Mouse (Mus musculus) R1 (cell line): ENCODE data around the gene Zfp13.
"Not testable (repeated sequence)": the region's sequence is repeated elsewhere in the genome, so short reads cannot be mapped to it uniquely, and the experiment has no call there.

Experiments
- DNase-seq: peaks from one replicate; pipeline ENCODE4 v3.0.0-alpha.2; 2018; ENCODE audit warnings: low read depth, low spot score

The Zfp13 gene

GRCm38 (mm10) chr17:23598582-23599552 is at the start of gene Zfp13:
TSS of gene Zfp13 (minus strand) at chr17:23599487.
- peak; percentile 100 for DNase-seq

GRCm38 (mm10) chr17:23645894-23646293 is 46.6 kb upstream of the Zfp13 start:
- DNase-seq: peak; percentile 73

GRCm38 (mm10) chr17:23644613-23645495 is 45.6 kb upstream of the Zfp13 start, which contains the start of gene Mmp25:
TSS of gene Mmp25 (minus strand) at chr17:23645277.
- DNase-seq: peak; percentile 41

- no peak for DNase-seq
Measured at GRCm38 (mm10) chr17:23631241-23631640, 32.0 kb upstream of the Zfp13 start.

GRCm38 (mm10) chr17:23630195-23631020 is 31.1 kb upstream of the Zfp13 start:
- peak; percentile 86 for DNase-seq

- DNase-seq: peak; percentile 75
Measured at GRCm38 (mm10) chr17:23627813-23628212, 28.5 kb upstream of the Zfp13 start.

GRCm38 (mm10) chr17:23620351-23620750 is 21.1 kb upstream of the Zfp13 start:
- DNase-seq: no peak

- DNase-seq: no peak
Measured at GRCm38 (mm10) chr17:23617087-23617486, 17.8 kb upstream of the Zfp13 start.

GRCm38 (mm10) chr17:23610361-23610800 is 11.1 kb upstream of the Zfp13 start:
- DNase-seq: peak; percentile 91

- DNase-seq: peak; percentile 70
Measured at GRCm38 (mm10) chr17:23609612-23610011, 10.3 kb upstream of the Zfp13 start.

GRCm38 (mm10) chr17:23605220-23605619 is 5.9 kb upstream of the Zfp13 start:
- peak; percentile 76 for DNase-seq

- DNase-seq: peak; percentile 80
Measured at GRCm38 (mm10) chr17:23604394-23604793, 5.1 kb upstream of the Zfp13 start.

- peak; percentile 94 for DNase-seq
Measured at GRCm38 (mm10) chr17:23603542-23603941, 4.3 kb upstream of the Zfp13 start.

- peak; percentile 86 for DNase-seq
Measured at GRCm38 (mm10) chr17:23603077-23603476, 3.8 kb upstream of the Zfp13 start.

GRCm38 (mm10) chr17:23601836-23602585 is 2.7 kb upstream of the Zfp13 start:
- peak; percentile 80 for DNase-seq

GRCm38 (mm10) chr17:23600641-23601622 is 1.6 kb upstream of the Zfp13 start, which contains the start of gene Zscan10:
TSS of gene Zscan10 (plus strand) at chr17:23600856.
- DNase-seq: peak; percentile 99

GRCm38 (mm10) chr17:23599605-23600063 is 347 bp upstream of the Zfp13 start:
- peak; percentile 87 for DNase-seq

- not testable (repeated sequence) for DNase-seq
Measured at GRCm38 (mm10) chr17:23595139-23595538, 4.1 kb downstream of the Zfp13 start.

GRCm38 (mm10) chr17:23592926-23593300 is 6.4 kb downstream of the Zfp13 start:
- no peak for DNase-seq
